Comparison of ENCODE assay signal across 8 mouse cellular contexts in genomic region chr8:95369581-95370326, GRCm38 (mm10). TPM values are rescaled to one million over a fixed set of nuclear protein-coding genes. Genes with fewer than 3 reads are reported as not detected.
A peak's percentile ranks its signal among the peaks of the same experiment; 100 is the strongest.
DNase-seq lines count a peak whose midpoint lies in the region; ATAC-seq and TF ChIP-seq lines count a peak whose summit lies in the region.

No protein-coding gene starts in this region.

- ATAC-seq in CD4-positive, CD25-positive, alpha-beta regulatory T cell, adult 4 months, result peak; percentile 96
- ATAC-seq in hematopoietic stem cell, adult 5-6 weeks (replicated peaks in 1 of 2; ENCODE audit: insufficient read depth in 1 of 2, low FRiP score in 2 of 2, low TSS enrichment in 1 of 2, low read depth in 1 of 2, poor library complexity in 2 of 2, severe bottlenecking in 2 of 2), result peak; percentile 78 to 95
- ATAC-seq in megakaryocyte-erythroid progenitor cell, adult 5-6 weeks (replicated peaks; ENCODE audit: low FRiP score, low TSS enrichment, poor library complexity, severe bottlenecking), result peak; percentile 58

- TF ChIP-seq CTCF in layer of hippocampus, adult 2 months (conservative IDR thresholded peaks at IDR 0.05), result no peak

- peaks cover 87% of the 10 kb centered on the region for H3K36me3 ChIP-seq in heart, embryonic 10.5 days

- DNase-seq in heart, embryonic 10.5 days (ENCODE audit: low spot score), result no peak
- DNase-seq in heart, postnatal 25 days (ENCODE audit: low spot score), result no peak
- DNase-seq in gastrocnemius, postnatal 25 days, result no peak
- no peak for DNase-seq in cerebellum, postnatal 36 days
- DNase-seq in layer of hippocampus, adult 2 months (ENCODE audit: low spot score in 2 of 2), result no peak

- peak overlapping the region; percentile 35 for H3K4me3 ChIP-seq in heart, embryonic 10.5 days
- H3K4me3 ChIP-seq in layer of hippocampus, adult 2 months, result no peak overlapping the region

- H3K27me3 ChIP-seq in heart, embryonic 10.5 days (ENCODE audit: insufficient read depth, poor library complexity, severe bottlenecking), result no peaks in the 10 kb centered on the region

- peaks cover 75% of the 10 kb centered on the region for H3K4me1 ChIP-seq in heart, embryonic 10.5 days

- no peaks in the 10 kb centered on the region for H3K9me3 ChIP-seq in heart, embryonic 10.5 days

- 45% methylated on average over 20 of the region's 20 CpGs for WGBS in heart, embryonic 10.5 days

- intact Hi-C loops in heart, postnatal 25 days (cut with DNase I), result no loop called here

- peak overlapping the region; percentile 71 for H3K27ac ChIP-seq in heart, embryonic 10.5 days
- H3K27ac ChIP-seq in layer of hippocampus, adult 2 months, result no peak overlapping the region

RNA-seq across cellular contexts. Expression of gene Mmp15, which starts 17.7 kb away (rescaled TPM):
- 30.9 and 50.2 TPM in 2 replicates for polyA plus RNA-seq in heart, embryonic 10.5 days (2016; fragmentation: Nextera tagmentation; extraction: Ambion mirVana)
- 10 to 100 TPM; 72.4 to 72.5 TPM for total RNA-seq in heart, postnatal 25 days (2021)
- polyA plus RNA-seq in CD4-positive, CD25-positive, alpha-beta regulatory T cell, adult 4 months (2017; shearing (Covaris generic)), result 1 to 10 TPM; 2.1 to 3.6 TPM
- total RNA-seq in hematopoietic stem cell, adult 5-6 weeks (2017), result 0.94 and 1.6 TPM in 2 replicates
- total RNA-seq in megakaryocyte-erythroid progenitor cell, adult 5-6 weeks (2014; fragmentation: Nextera tagmentation), result 0.20 TPM in 1 of 2 replicates, not detected in the other
- 0.11 and 0.28 TPM in 2 replicates for total RNA-seq in megakaryocyte-erythroid progenitor cell, adult 5-6 weeks (2017)
- 10 to 100 TPM; 15.4 to 18.0 TPM for total RNA-seq in gastrocnemius, postnatal 25 days (2021)
- 10 to 100 TPM; 13.1 to 14.9 TPM for total RNA-seq in layer of hippocampus, adult 2 months (2021)

RNA-seq across cellular contexts. Expression of gene Usb1, which starts 37.7 kb away (rescaled TPM):
- polyA plus RNA-seq in heart, embryonic 10.5 days (2016; fragmentation: Nextera tagmentation; extraction: Ambion mirVana), result 31.5 and 33.0 TPM in 2 replicates
- 10 to 100 TPM; 14.2 to 16.6 TPM for total RNA-seq in heart, postnatal 25 days (2021)
- polyA plus RNA-seq in CD4-positive, CD25-positive, alpha-beta regulatory T cell, adult 4 months (2017; shearing (Covaris generic)), result 10 to 100 TPM; 57.2 to 69.8 TPM
- total RNA-seq in hematopoietic stem cell, adult 5-6 weeks (2017), result 21.8 and 22.5 TPM in 2 replicates
- 12.3 and 16.9 TPM in 2 replicates for total RNA-seq in megakaryocyte-erythroid progenitor cell, adult 5-6 weeks (2014; fragmentation: Nextera tagmentation)
- total RNA-seq in megakaryocyte-erythroid progenitor cell, adult 5-6 weeks (2017), result 5.1 and 9.4 TPM in 2 replicates
- 1 to 10 TPM; 5.1 TPM for total RNA-seq in gastrocnemius, postnatal 25 days (2021)
- total RNA-seq in layer of hippocampus, adult 2 months (2021), result 10 to 100 TPM in 1 of 2 experiments, 1 to 10 TPM in 1; 9.8 to 13.1 TPM

RNA-seq across cellular contexts. Expression of gene Zfp319, which starts 38.0 kb away (rescaled TPM):
- polyA plus RNA-seq in heart, embryonic 10.5 days (2016; fragmentation: Nextera tagmentation; extraction: Ambion mirVana), result 7.5 TPM in 2 replicates
- total RNA-seq in heart, postnatal 25 days (2021), result 1 to 10 TPM; 8.5 to 9.9 TPM
- polyA plus RNA-seq in CD4-positive, CD25-positive, alpha-beta regulatory T cell, adult 4 months (2017; shearing (Covaris generic)), result 1 to 10 TPM; 3.7 to 5.0 TPM
- 4.4 TPM in 2 replicates for total RNA-seq in hematopoietic stem cell, adult 5-6 weeks (2017)
- total RNA-seq in megakaryocyte-erythroid progenitor cell, adult 5-6 weeks (2014; fragmentation: Nextera tagmentation), result 1.7 and 4.3 TPM in 2 replicates
- total RNA-seq in megakaryocyte-erythroid progenitor cell, adult 5-6 weeks (2017), result 1.0 and 1.8 TPM in 2 replicates
- 1 to 10 TPM; 3.3 to 3.4 TPM for total RNA-seq in gastrocnemius, postnatal 25 days (2021)
- total RNA-seq in layer of hippocampus, adult 2 months (2021), result 10 to 100 TPM; 15.0 to 16.7 TPM

RNA-seq across cellular contexts. Expression of gene Tepp, which starts 59.4 kb away (rescaled TPM):
- polyA plus RNA-seq in heart, embryonic 10.5 days (2016; fragmentation: Nextera tagmentation; extraction: Ambion mirVana), result not detected in 2 replicates
- not detected for total RNA-seq in heart, postnatal 25 days (2021)
- polyA plus RNA-seq in CD4-positive, CD25-positive, alpha-beta regulatory T cell, adult 4 months (2017; shearing (Covaris generic)), result not detected
- not detected in 2 replicates for total RNA-seq in hematopoietic stem cell, adult 5-6 weeks (2017)
- not detected in 2 replicates for total RNA-seq in megakaryocyte-erythroid progenitor cell, adult 5-6 weeks (2014; fragmentation: Nextera tagmentation)
- total RNA-seq in megakaryocyte-erythroid progenitor cell, adult 5-6 weeks (2017), result not detected in 2 replicates
- not detected for total RNA-seq in gastrocnemius, postnatal 25 days (2021)
- under 1 TPM in 1 of 2 experiments, not detected in 1; 0.67 TPM for total RNA-seq in layer of hippocampus, adult 2 months (2021)
